Mouse (Mus musculus) intestine, embryonic 15.5 days (tissue): ENCODE measurements around the gene Unc13d. TPM values are rescaled to one million over a fixed set of nuclear protein-coding genes. Genes with fewer than 3 reads are reported as not detected.
"Not testable (repeated sequence)": the region's sequence is repeated elsewhere in the genome, so short reads cannot be mapped to it uniquely, and the experiment has no call there.

Experiments
- ATAC-seq: fragments of 200-750 bp; cut with Nextera tagmentation; 2 replicates; pipeline ENCODE4 v1.8.0; 2017; ENCODE audit warnings: moderate TSS enrichment, moderate library complexity
- H3K27ac ChIP-seq: fragments of 300-500 bp; sonication (generic); 2 replicates; pipeline ENCODE4 v1.5.1; 2015; ENCODE audit warnings: mild to moderate bottlenecking, inconsistent platforms
- H3K27me3 ChIP-seq: fragments of 300-500 bp; sonication (generic); replicated peaks from 2 replicates; pipeline ENCODE4 v1.6.1; 2015; ENCODE audit warnings: inconsistent platforms
- H3K36me3 ChIP-seq: fragments of 300-500 bp; sonication (generic); 2 replicates; pipeline ENCODE4 v1.6.1; 2015; ENCODE audit warnings: inconsistent platforms
- H3K4me1 ChIP-seq: fragments of 300-500 bp; sonication (generic); replicated peaks from 2 replicates; pipeline ENCODE4 v1.6.1; 2015; ENCODE audit warnings: inconsistent platforms
- H3K4me2 ChIP-seq: fragments of 300-500 bp; sonication (generic); replicated peaks from 2 replicates; pipeline ENCODE4 v1.6.1; 2015; ENCODE audit warnings: mild to moderate bottlenecking, inconsistent platforms
- H3K4me3 ChIP-seq: fragments of 300-500 bp; sonication (generic); replicated peaks from 2 replicates; pipeline ENCODE4 v1.5.1; 2015; ENCODE audit warnings: inconsistent platforms
- H3K9ac ChIP-seq: fragments of 300-500 bp; sonication (generic); 2 replicates; pipeline ENCODE4 v1.6.1; 2015; ENCODE audit warnings: inconsistent platforms
- H3K9me3 ChIP-seq: fragments of 300-500 bp; sonication (generic); 2 replicates; pipeline ENCODE4 v1.6.1; 2016; ENCODE audit warnings: inconsistent platforms
- WGBS: fragments of 180-500 bp; shearing (Covaris S2); methylation state at CpG from one replicate; pipeline ENCODE4 v1.1.7; 2015; 5-methylcytosine and 5-hydroxymethylcytosine counted together
- polyA plus RNA-seq: library from polyadenylated mRNA; unstranded; fragments of >200 nt; fragmentation: Nextera tagmentation; extraction: Ambion mirVana; gene quantifications from 2 replicates; pipeline ENCODE4 v1.2.1, GENCODE M21; 2015

Gene Unc13d
- polyA plus RNA-seq, 1 experiment from 2014 or later, result 4.2 TPM

GRCm38 (mm10) chr11:116022256-116022780 is 55.4 kb downstream of the Unc13d start:
- ATAC-seq, result no peak
- Histone ChIP-seq H3K27me3 (no peaks in the 10 kb centered on the region), H3K27ac (no peak overlapping the region), H3K36me3 (peaks cover 4% of the 10 kb centered on the region), H3K4me1 (0 out of 2 replicates have a peak, but pooled peaks cover 3% of the 10 kb centered on the region), H3K9me3 (no peaks in the 10 kb centered on the region), H3K4me3 (peak overlapping the region; percentile 26), H3K4me2 (peak overlapping the region; percentile 43), H3K9ac (no peak overlapping the region)
- WGBS, result 49% methylated on average over 4 of the region's 4 CpGs

DNA sequence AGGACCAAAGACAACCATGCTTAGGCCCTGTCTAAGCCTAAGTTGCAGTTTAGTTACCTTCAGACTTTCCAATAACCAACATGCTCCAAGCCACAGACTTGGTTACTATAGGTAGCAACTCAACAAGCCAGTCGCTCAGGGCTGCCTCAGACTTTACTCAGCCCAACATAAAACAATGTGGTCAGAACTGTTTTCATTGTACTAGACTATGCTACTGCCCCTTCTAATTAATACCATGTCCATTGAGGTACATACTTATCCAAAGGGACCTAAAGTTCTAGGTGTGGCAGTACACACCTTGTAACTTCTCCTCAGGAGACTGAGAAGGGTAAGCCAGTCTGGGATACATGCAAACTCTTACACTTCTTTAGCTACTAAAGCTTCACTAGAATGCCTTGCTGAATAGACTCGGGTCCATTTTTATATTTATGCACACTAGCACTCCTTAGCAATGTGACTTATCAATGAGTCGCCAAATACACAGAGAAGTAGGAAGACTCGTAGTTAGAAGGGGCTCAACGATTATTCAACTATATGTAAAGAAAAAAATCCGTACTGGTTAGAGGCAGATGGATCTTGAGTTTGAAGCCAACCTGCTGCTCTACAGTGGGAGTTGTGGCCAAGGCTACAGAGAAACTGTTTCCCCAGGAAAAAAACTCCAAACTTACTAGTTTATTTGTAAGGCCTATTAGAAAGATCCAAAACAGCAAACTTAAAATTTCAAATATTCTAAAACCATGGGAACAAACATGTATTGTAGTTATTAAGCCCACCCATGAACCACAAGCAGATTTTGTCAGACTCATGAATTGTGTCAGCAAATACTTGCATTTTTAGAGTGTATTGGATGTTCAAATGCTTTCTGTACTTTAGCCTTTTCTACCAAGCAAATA is 56.2 kb downstream of the Unc13d start:
- H3K27ac ChIP-seq, result no peak overlapping the region
- no peak for ATAC-seq

DNA sequence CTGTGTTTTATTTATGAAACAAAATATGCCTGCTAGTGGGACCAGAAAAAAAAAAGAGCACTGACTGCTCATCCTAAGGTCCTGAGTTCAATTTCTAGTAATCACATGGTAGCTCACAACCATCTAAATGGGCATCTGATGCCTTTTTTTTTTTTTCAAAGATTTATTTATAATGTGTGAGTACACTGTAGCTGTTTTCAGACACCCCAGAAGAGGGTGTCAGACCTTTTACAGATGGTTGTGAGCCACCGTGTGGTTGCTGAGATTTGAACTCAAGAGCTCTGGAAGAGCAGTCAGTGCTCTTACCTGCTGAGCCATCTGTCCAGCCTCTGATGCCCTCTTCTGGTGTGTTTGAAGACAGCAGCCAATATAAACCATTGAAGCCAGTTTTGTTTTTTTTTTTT is 57.2 kb downstream of the Unc13d start:
- 0 out of 2 replicates have a peak, but pooled peaks cover 3% of the 10 kb centered on the region for H3K4me1 ChIP-seq
- 45% methylated on average over 1 of the region's 1 CpGs for WGBS
- ATAC-seq, result no peak
- no peak overlapping the region for H3K4me3 ChIP-seq
- no peaks in the 10 kb centered on the region for H3K27me3 ChIP-seq
- no peaks in the 10 kb centered on the region for H3K9me3 ChIP-seq
- no peak overlapping the region for H3K9ac ChIP-seq
- no peak overlapping the region for H3K27ac ChIP-seq
- H3K4me2 ChIP-seq, result no peak overlapping the region
- peaks cover 4% of the 10 kb centered on the region for H3K36me3 ChIP-seq

More for the DNA sequence above, 56.2 kb downstream of the Unc13d start:
- Histone ChIP-seq H3K36me3 (peaks cover 4% of the 10 kb centered on the region), H3K4me3 (no peak overlapping the region), H3K4me2 (0 out of 2 replicates have a peak overlapping the region, but pooled peaks have one; percentile 11), H3K9me3 (no peaks in the 10 kb centered on the region), H3K4me1 (0 out of 2 replicates have a peak, but pooled peaks cover 3% of the 10 kb centered on the region), H3K9ac (no peak overlapping the region), H3K27me3 (no peaks in the 10 kb centered on the region)
- 70% methylated on average over 6 of the region's 6 CpGs for WGBS

- Histone ChIP-seq H3K4me1 (0 out of 2 replicates have a peak, but pooled peaks cover 3% of the 10 kb centered on the region), H3K36me3 (peaks cover 4% of the 10 kb centered on the region), H3K27me3 (no peaks in the 10 kb centered on the region), H3K4me3 (no peak overlapping the region), H3K9me3 (no peaks in the 10 kb centered on the region), H3K4me2 (no peak overlapping the region), H3K27ac (no peak overlapping the region), H3K9ac (no peak overlapping the region)
- 81% methylated on average over 2 of the region's 2 CpGs for WGBS
- ATAC-seq, result no peak
Observed at GRCm38 (mm10) chr11:116019976-116020411, 57.8 kb downstream of the Unc13d start.

DNA sequence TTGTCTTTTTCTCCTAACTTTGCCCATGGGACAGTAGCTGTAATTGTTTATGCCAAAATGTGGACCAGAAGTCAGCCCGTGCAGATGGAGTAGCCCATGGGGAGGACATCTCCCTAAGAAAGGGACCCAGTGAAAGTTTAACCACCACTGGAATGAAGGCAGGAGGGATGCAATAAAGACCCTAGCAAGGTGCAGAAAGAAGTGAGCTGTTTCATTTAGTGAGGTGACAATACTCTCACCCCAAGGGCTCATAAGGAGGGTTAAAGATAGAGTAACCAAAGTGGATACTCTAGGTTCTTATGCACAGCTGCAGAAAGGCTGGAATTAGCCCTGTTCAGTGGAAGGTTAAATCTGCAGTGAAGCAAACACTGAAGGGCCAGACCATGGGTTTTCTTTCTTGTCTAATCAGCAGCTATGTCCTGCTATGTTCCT is 58.4 kb downstream of the Unc13d start:
- Histone ChIP-seq H3K4me1 (0 out of 2 replicates have a peak, but pooled peaks cover 3% of the 10 kb centered on the region), H3K27ac (no peak overlapping the region), H3K4me3 (no peak overlapping the region), H3K27me3 (no peaks in the 10 kb centered on the region), H3K36me3 (peaks cover 4% of the 10 kb centered on the region), H3K9ac (0 out of 2 replicates have a peak overlapping the region, but pooled peaks have one; percentile 11), H3K4me2 (no peak overlapping the region), H3K9me3 (no peaks in the 10 kb centered on the region)
- no peak for ATAC-seq
- 56% methylated on average over 1 of the region's 1 CpGs for WGBS

DNA sequence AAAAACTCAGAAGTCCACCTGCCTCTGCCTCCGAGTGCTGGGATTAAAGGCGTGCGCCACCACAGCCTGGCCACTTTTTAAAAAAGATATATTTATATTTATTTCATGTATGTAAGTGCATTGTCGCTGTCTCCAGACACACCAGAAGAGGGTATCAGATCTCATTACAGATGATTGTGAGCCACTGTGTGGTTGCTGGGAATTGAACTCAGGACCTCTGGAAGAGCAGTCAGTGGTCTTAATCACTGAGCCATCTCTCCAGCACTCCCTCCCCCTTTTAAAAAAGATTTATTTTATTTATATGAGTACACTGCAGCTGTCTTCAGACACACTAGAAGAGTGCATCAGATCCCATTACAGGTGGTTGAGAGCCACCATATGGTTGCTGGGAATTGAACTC is 58.9 kb downstream of the Unc13d start:
- H3K4me3 ChIP-seq, H3K4me1 ChIP-seq, H3K9ac ChIP-seq, H3K27ac ChIP-seq, ATAC-seq, H3K27me3 ChIP-seq, H3K9me3 ChIP-seq, H3K36me3 ChIP-seq, H3K4me2 ChIP-seq: not testable (repeated sequence)
- 82% methylated on average over 4 of the region's 4 CpGs for WGBS

GRCm38 (mm10) chr11:116018106-116018505 is 59.7 kb downstream of the Unc13d start:
- WGBS, result 32% methylated on average over 6 of the region's 6 CpGs
- Histone ChIP-seq H3K27me3 (no peaks in the 10 kb centered on the region), H3K4me3 (no peak overlapping the region), H3K9ac (no peak overlapping the region), H3K36me3 (peaks cover 4% of the 10 kb centered on the region), H3K4me1 (0 out of 2 replicates have a peak, but pooled peaks cover 3% of the 10 kb centered on the region), H3K4me2 (no peak overlapping the region), H3K27ac (no peak overlapping the region), H3K9me3 (no peaks in the 10 kb centered on the region)
- no peak for ATAC-seq

- Histone ChIP-seq H3K27ac (no peak overlapping the region), H3K4me3 (no peak overlapping the region), H3K4me1 (peaks cover 10% of the 10 kb centered on the region; the same call in 1 of the 2 replicates), H3K9me3 (no peaks in the 10 kb centered on the region), H3K27me3 (no peaks in the 10 kb centered on the region), H3K4me2 (peak overlapping the region; percentile 19; the same call in 1 of the 2 replicates), H3K9ac (no peak overlapping the region), H3K36me3 (peaks cover under 1% of the 10 kb centered on the region; the same call in 1 of the 2 replicates)
- 55% methylated on average over 8 of the region's 8 CpGs for WGBS
- ATAC-seq, result no peak
Observed at GRCm38 (mm10) chr11:116014821-116015220, 62.9 kb downstream of the Unc13d start.

GRCm38 (mm10) chr11:116012262-116012947 is 65.4 kb downstream of the Unc13d start, which contains the start of gene Galk1:
TSS of gene Galk1 (minus strand) at chr11:116012719.
- Histone ChIP-seq H3K9ac (peak within 1 kb of the TSS; percentile 75), H3K4me3 (peak within 1 kb of the TSS; percentile 60), H3K27ac (peak within 1 kb of the TSS; percentile 92), H3K9me3 (no peaks in the 10 kb centered on the region), H3K36me3 (peaks cover 19% of the 10 kb centered on the region), H3K4me1 (peaks cover 10% of the 10 kb centered on the region; the same call in 1 of the 2 replicates), H3K4me2 (peak within 1 kb of the TSS; percentile 72), H3K27me3 (no peaks in the 10 kb centered on the region)
- ATAC-seq, result peak; percentile 93
- under 1% methylated on average over 55 of the region's 55 CpGs for WGBS

Other genes with a start within 250 kb of the Unc13d start
- gene Myo15b, start 219.6 kb downstream of the Unc13d start, polyA plus RNA-seq, result 95.2 and 111 TPM in 2 replicates
- gene Smim5, start 178.0 kb downstream of the Unc13d start, polyA plus RNA-seq, result 1.6 and 3.0 TPM in 2 replicates
- 25.4 and 31.4 TPM in 2 replicates for gene Smim6, start 165.9 kb downstream of the Unc13d start, polyA plus RNA-seq
- gene Sap30bp, start 144.7 kb downstream of the Unc13d start, polyA plus RNA-seq, result 31.6 and 38.2 TPM in 2 replicates
- 16.2 and 21.0 TPM in 2 replicates for gene Recql5, start 144.5 kb downstream of the Unc13d start, polyA plus RNA-seq
- 7.9 and 10.0 TPM in 2 replicates for gene Itgb4, start 103.3 kb downstream of the Unc13d start, polyA plus RNA-seq
- gene Galk1, start 65.2 kb downstream of the Unc13d start, polyA plus RNA-seq, result 274 and 302 TPM in 2 replicates
- gene H3f3b, start 50.0 kb downstream of the Unc13d start, polyA plus RNA-seq, result 1,398 and 1,618 TPM in 2 replicates
- gene Unk, start 47.6 kb downstream of the Unc13d start, polyA plus RNA-seq, result 25.7 and 27.4 TPM in 2 replicates
- 93.5 and 98.1 TPM in 2 replicates for gene Wbp2, start 9.0 kb upstream of the Unc13d start, polyA plus RNA-seq
- gene Trim47, start 49.2 kb upstream of the Unc13d start, polyA plus RNA-seq, result 18.0 and 20.9 TPM in 2 replicates
- 6.4 and 7.1 TPM in 2 replicates for gene Trim65, start 53.2 kb upstream of the Unc13d start, polyA plus RNA-seq
- gene Mrpl38, start 60.9 kb upstream of the Unc13d start, polyA plus RNA-seq, result 107 and 109 TPM in 2 replicates
- 20.8 and 22.0 TPM in 2 replicates for gene Fbf1, start 90.2 kb upstream of the Unc13d start, polyA plus RNA-seq
- 98.0 and 100 TPM in 2 replicates for gene Ten1, start 120.9 kb upstream of the Unc13d start, polyA plus RNA-seq
- 56.9 and 59.4 TPM in 2 replicates for gene Acox1, start 121.1 kb upstream of the Unc13d start, polyA plus RNA-seq
- gene Evpl, start 160.1 kb upstream of the Unc13d start, polyA plus RNA-seq, result 3.3 and 3.4 TPM in 2 replicates
- gene Srp68, start 196.3 kb upstream of the Unc13d start, polyA plus RNA-seq, result 95.2 and 96.7 TPM in 2 replicates
- gene Galr2, start 203.0 kb upstream of the Unc13d start, polyA plus RNA-seq, result 0.19 and 0.21 TPM in 2 replicates
- 52.1 and 52.5 TPM in 2 replicates for gene Exoc7, start 229.3 kb upstream of the Unc13d start, polyA plus RNA-seq